Mouse (Mus musculus) megakaryocyte, embryonic 14.5 days (primary cell): Measurements from ENCODE around the gene Cdk14.

Experiments
- FLI1 ChIP-seq: IDR thresholded peaks from 2 replicates; pipeline ENCODE4 v1.6.1; 2012; ENCODE audit warnings: low read length, inconsistent platforms, mixed read lengths
- GATA1 ChIP-seq: IDR thresholded peaks from 3 replicates; pipeline ENCODE4 v1.6.1; 2012; ENCODE audit warnings: mixed read lengths, low read length, inconsistent platforms, borderline replicate concordance

- TF ChIP-seq GATA1, result no peak
- TF ChIP-seq FLI1, result no peak
Measured at GRCm38 (mm10) chr5:5320506-5321181, 99.5 kb downstream of the Cdk14 start.
